Mouse (Mus musculus): ENCODE data around the gene Sprr2b. TPM values are rescaled to one million over a fixed set of nuclear protein-coding genes. Genes with fewer than 3 reads are reported as not detected.
"Not testable (repeated sequence)": the region's sequence is repeated elsewhere in the genome, so short reads cannot be mapped to it uniquely, and the experiment has no call there.

Sprr2b gene
- 0.18 TPM in 1 of 2 replicates, not detected in the other for polyA plus RNA-seq (2016; fragmentation: Nextera tagmentation; extraction: Ambion mirVana)

DNA sequence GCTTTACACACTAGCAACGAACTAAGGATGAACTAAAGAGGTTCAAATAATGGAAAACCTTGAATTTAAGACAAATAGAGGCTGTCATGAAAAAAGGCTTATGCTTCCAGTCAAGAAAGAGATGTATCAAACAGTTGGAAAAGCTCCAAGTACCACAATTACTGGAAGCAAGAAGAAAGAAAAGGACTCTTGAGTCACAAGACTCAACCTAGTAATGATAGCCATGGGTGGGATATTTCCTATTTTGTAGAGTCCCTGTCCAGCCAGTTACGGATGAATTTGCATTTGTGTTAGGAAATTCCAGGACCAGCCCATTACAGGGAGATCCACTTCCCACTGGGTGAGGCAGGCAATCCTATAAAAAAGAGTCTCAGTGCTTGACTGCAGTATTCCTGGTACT is at the start of gene Sprr2b:
Sprr2b (plus strand) TSS at position 301 of the 400 bp plus-strand sequence.
- WGBS, result 81% methylated on average over 2 of the region's 2 CpGs
- no peak for DNase-seq (ENCODE audit: low spot score)
- no peaks in the 10 kb centered on the region for H3K36me3 ChIP-seq

DNA sequence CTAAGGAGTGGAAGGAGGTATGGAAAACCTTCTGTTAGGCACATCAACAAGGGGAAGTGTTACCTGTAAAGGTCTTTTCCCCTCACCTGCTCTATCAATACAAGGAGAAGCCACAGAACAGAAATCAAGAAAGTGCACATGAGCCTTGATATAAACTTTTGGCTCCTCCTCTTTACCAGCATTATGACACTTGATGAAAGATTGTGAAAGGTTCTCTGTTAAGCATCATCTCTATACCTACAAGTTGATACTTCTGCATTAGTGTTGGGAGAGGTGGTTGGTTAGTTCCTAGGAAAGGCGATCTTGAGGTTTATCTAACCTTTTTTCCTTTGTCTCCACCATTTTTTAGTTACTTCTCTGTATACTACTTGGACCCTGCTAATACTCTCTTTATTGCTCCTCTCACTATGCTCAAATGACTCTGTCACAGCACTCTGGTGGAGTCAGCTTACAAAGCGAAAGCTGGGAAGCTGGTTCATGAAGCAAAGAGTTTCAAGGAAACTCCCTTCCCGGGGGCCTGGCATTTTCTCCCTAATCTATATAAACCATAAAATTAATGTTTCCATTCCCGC is 44.9 kb upstream of the Sprr2b start:
- not testable (repeated sequence) for H3K36me3 ChIP-seq; H3K27ac ChIP-seq; H3K9me3 ChIP-seq; H3K27me3 ChIP-seq (ENCODE audit: insufficient read depth, poor library complexity, severe bottlenecking); DNase-seq (ENCODE audit: low spot score); H3K4me3 ChIP-seq; H3K4me1 ChIP-seq
- no CpG with 5 or more reads among the region's 4 CpGs for WGBS

More for the DNA sequence above, at the start of gene Sprr2b:
- no peaks in the 10 kb centered on the region for H3K4me1 ChIP-seq
- H3K27me3 ChIP-seq (ENCODE audit: insufficient read depth, poor library complexity, severe bottlenecking), result no peaks in the 10 kb centered on the region
- no peak within 1 kb of the TSS for H3K4me3 ChIP-seq
- no peak within 1 kb of the TSS for H3K27ac ChIP-seq
- H3K9me3 ChIP-seq, result no peaks in the 10 kb centered on the region

- H3K4me1 ChIP-seq; H3K9me3 ChIP-seq; H3K36me3 ChIP-seq; DNase-seq (ENCODE audit: low spot score); H3K27me3 ChIP-seq (ENCODE audit: insufficient read depth, poor library complexity, severe bottlenecking); H3K27ac ChIP-seq; H3K4me3 ChIP-seq: not testable (repeated sequence)
Measured at GRCm38 (mm10) chr3:92273504-92273903, 42.9 kb upstream of the Sprr2b start.

DNA sequence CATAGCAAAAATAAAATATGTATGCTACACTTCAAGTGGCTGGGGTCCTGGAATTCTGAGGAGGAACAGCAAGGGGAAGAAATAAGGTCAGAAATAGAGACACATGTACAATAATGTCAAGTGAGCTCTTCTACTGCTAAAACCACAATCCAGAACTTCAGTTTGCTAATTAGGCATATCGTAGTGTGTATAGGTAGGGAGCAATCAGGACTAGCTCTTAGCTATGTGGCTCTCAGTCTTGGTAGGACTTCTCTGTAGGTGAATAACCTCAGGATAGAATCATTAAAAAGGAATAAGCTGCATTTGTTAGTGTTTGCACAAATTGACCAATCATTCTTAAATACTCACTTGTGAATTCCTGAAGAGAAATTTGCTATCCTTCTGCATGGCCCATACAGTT is 42.4 kb upstream of the Sprr2b start:
- not testable (repeated sequence) for H3K4me1 ChIP-seq; H3K4me3 ChIP-seq; DNase-seq (ENCODE audit: low spot score); H3K36me3 ChIP-seq; H3K27ac ChIP-seq; H3K9me3 ChIP-seq; H3K27me3 ChIP-seq (ENCODE audit: insufficient read depth, poor library complexity, severe bottlenecking)
- WGBS, result no CpG with 5 or more reads among the region's 1 CpGs

- H3K27me3 ChIP-seq (ENCODE audit: insufficient read depth, poor library complexity, severe bottlenecking), result not testable (repeated sequence)
Measured at GRCm38 (mm10) chr3:92279663-92280062, 36.8 kb upstream of the Sprr2b start.

DNA sequence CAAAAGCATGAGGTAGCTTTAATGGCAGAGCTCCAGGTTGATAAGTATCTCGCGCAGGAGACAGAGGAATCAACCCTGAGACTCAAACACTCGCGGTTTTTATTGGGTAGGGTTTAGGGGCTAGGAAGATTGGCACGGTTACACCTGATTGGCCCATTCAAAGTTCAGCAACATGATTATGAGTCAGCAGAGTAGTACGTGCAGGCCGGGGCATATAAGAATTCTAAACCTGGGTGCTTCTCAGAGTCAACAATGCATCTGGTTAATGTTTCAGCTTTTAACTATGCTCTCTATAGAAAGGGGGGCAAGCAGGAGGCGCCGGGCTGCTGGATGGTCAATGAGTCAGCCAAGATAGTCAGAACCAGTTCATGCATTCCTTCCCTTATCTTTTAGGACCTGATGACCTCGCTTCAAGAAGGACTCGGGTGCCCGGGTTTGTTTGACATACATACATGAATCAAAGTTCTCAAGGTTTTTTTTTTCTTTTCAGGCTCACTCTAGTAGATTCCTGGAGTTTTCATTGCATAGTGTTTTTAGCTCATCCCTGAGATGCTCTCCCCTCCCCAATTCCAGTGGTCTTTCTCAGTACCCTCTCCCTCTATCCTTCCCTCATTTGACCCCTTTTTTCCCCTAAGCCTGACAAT is 35.3 kb upstream of the Sprr2b start:
- not testable (repeated sequence) for H3K9me3 ChIP-seq; H3K27ac ChIP-seq; H3K4me3 ChIP-seq; H3K4me1 ChIP-seq; H3K27me3 ChIP-seq (ENCODE audit: insufficient read depth, poor library complexity, severe bottlenecking); H3K36me3 ChIP-seq; DNase-seq (ENCODE audit: low spot score)
- WGBS, result 25% methylated on average over 5 of the region's 12 CpGs

More at GRCm38 (mm10) chr3:92279663-92280062, 36.8 kb upstream of the Sprr2b start:
- H3K4me3 ChIP-seq; H3K27ac ChIP-seq; H3K4me1 ChIP-seq; DNase-seq (ENCODE audit: low spot score); H3K9me3 ChIP-seq; H3K36me3 ChIP-seq: not testable (repeated sequence)

GRCm38 (mm10) chr3:92285101-92285500 is 31.3 kb upstream of the Sprr2b start, which contains the start of gene Sprr2a3:
Gene Sprr2a3 (plus strand): TSS chr3:92285417.
- not testable (repeated sequence) for DNase-seq (ENCODE audit: low spot score); H3K36me3 ChIP-seq; H3K4me3 ChIP-seq; H3K9me3 ChIP-seq; H3K4me1 ChIP-seq; H3K27ac ChIP-seq; H3K27me3 ChIP-seq (ENCODE audit: insufficient read depth, poor library complexity, severe bottlenecking)
- 90% methylated on average over 1 of the region's 1 CpGs for WGBS

GRCm38 (mm10) chr3:92288489-92288888 is 27.9 kb upstream of the Sprr2b start:
- H3K36me3 ChIP-seq; DNase-seq (ENCODE audit: low spot score); H3K27ac ChIP-seq; H3K4me3 ChIP-seq; H3K4me1 ChIP-seq; H3K27me3 ChIP-seq (ENCODE audit: insufficient read depth, poor library complexity, severe bottlenecking); H3K9me3 ChIP-seq: not testable (repeated sequence)
- WGBS, result 67% methylated on average over 5 of the region's 6 CpGs

DNA sequence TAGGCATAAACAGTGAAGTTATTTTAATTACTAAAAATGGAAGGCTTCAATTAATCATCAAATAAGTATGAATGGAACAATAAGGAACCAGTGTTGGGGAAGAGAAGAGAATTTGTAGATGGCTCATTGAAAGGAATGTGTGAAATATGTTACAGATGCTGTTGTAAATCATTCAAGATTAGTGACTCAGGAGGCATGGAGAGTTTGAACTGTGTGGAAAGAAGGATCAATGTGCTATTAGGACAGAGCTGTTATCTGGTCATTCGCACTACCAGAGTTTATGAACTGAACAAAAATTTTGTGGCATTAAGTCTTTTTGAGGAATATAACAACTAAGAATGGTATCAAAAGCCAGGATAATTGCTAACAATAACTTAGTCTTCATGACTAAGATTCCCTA is 9.0 kb upstream of the Sprr2b start:
- no peaks in the 10 kb centered on the region for H3K4me1 ChIP-seq
- H3K27me3 ChIP-seq (ENCODE audit: insufficient read depth, poor library complexity, severe bottlenecking), result no peaks in the 10 kb centered on the region
- no peak for DNase-seq (ENCODE audit: low spot score)
- H3K4me3 ChIP-seq, result no peak overlapping the region
- H3K9me3 ChIP-seq, result no peaks in the 10 kb centered on the region
- 85% methylated on average over 1 of the region's 1 CpGs for WGBS
- no peaks in the 10 kb centered on the region for H3K36me3 ChIP-seq
- H3K27ac ChIP-seq, result no peak overlapping the region

DNA sequence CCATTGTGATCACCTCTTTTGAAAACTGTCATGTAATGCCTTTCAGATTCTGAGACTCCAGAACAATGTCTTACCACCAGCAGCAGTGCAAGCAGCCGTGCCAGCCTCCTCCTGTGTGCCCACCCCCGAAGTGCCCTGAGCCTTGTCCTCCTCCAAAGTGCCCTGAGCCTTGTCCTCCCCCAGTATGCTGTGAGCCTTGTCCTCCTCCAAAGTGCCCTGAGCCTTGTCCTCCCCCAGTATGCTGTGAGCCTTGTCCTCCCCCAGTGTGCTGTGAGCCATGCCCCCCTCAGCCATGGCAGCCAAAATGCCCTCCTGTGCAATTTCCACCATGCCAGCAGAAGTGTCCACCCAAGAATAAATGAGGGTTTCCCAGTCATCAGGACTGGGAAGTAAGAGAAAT is 964 bp downstream of the Sprr2b start:
- Histone ChIP-seq H3K27ac (no peak overlapping the region), H3K4me1 (no peaks in the 10 kb centered on the region), H3K4me3 (no peak overlapping the region), H3K36me3 (no peaks in the 10 kb centered on the region), H3K9me3 (no peaks in the 10 kb centered on the region), H3K27me3 (ENCODE audit: insufficient read depth, poor library complexity, severe bottlenecking) (no peaks in the 10 kb centered on the region)
- 84% methylated on average over 2 of the region's 2 CpGs for WGBS
- DNase-seq (ENCODE audit: low spot score), result no peak

- Histone ChIP-seq H3K27ac (no peak overlapping the region), H3K4me3 (no peak overlapping the region), H3K4me1 (no peaks in the 10 kb centered on the region), H3K36me3 (no peaks in the 10 kb centered on the region), H3K27me3 (ENCODE audit: insufficient read depth, poor library complexity, severe bottlenecking) (no peaks in the 10 kb centered on the region), H3K9me3 (no peaks in the 10 kb centered on the region)
- no peak for DNase-seq (ENCODE audit: low spot score)
- WGBS, result 82% methylated on average over 1 of the region's 1 CpGs
Measured at GRCm38 (mm10) chr3:92336278-92336677, 19.9 kb downstream of the Sprr2b start.

- H3K9me3 ChIP-seq, result no peaks in the 10 kb centered on the region
- no peaks in the 10 kb centered on the region for H3K36me3 ChIP-seq
- H3K27me3 ChIP-seq (ENCODE audit: insufficient read depth, poor library complexity, severe bottlenecking), result no peaks in the 10 kb centered on the region
- WGBS, result 85% methylated on average over 5 of the region's 5 CpGs
- no peak within 1 kb of the TSS for H3K4me3 ChIP-seq
- no peaks in the 10 kb centered on the region for H3K4me1 ChIP-seq
- DNase-seq (ENCODE audit: low spot score), result no peak
- H3K27ac ChIP-seq, result no peak within 1 kb of the TSS
Measured at GRCm38 (mm10) chr3:92338840-92339239, 22.4 kb downstream of the Sprr2b start, which contains the start of gene Sprr2d. Gene Sprr2d (plus strand): TSS chr3:92339140.

- Histone ChIP-seq H3K9me3 (no peaks in the 10 kb centered on the region), H3K27me3 (ENCODE audit: insufficient read depth, poor library complexity, severe bottlenecking) (no peaks in the 10 kb centered on the region), H3K27ac (no peak within 1 kb of the TSS), H3K36me3 (no peaks in the 10 kb centered on the region), H3K4me3 (no peak within 1 kb of the TSS), H3K4me1 (no peaks in the 10 kb centered on the region)
- no peak for DNase-seq (ENCODE audit: low spot score)
- WGBS, result 78% methylated on average over 2 of the region's 2 CpGs
Measured at GRCm38 (mm10) chr3:92351843-92352242, 35.4 kb downstream of the Sprr2b start, which contains the start of gene Sprr2e. Gene Sprr2e (plus strand): TSS chr3:92352143.

DNA sequence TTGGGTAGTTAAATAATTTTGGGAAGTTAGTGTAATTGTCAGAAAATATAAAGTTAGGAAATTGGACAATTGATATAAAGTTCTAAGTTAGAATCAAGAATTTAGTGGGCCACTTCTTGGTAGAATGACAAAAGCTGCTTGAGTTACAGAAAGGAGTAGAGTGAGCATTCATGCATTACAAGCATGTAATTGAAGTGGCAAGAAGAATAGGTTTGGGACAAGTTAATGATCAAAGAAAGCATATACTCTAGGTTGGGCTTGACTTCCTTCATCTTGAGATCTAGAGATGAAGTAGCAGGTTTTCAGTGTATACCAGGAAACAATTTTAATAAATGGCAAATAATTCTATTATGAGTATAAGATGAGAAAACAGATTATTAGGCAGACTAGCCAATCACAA is 45.2 kb downstream of the Sprr2b start:
- no peak overlapping the region for H3K4me3 ChIP-seq
- no peaks in the 10 kb centered on the region for H3K36me3 ChIP-seq
- no peaks in the 10 kb centered on the region for H3K27me3 ChIP-seq (ENCODE audit: insufficient read depth, poor library complexity, severe bottlenecking)
- no peaks in the 10 kb centered on the region for H3K4me1 ChIP-seq
- no peak for DNase-seq (ENCODE audit: low spot score)
- H3K27ac ChIP-seq, result no peak overlapping the region
- no peaks in the 10 kb centered on the region for H3K9me3 ChIP-seq
